Mouse (Mus musculus) neural tube, embryonic 12.5 days (tissue): ENCODE data around the gene Asl. TPM values are rescaled to one million over a fixed set of nuclear protein-coding genes. Genes with fewer than 3 reads are reported as not detected.
A peak's percentile ranks its signal among the peaks of the same experiment; 100 is the strongest.
"Not testable (repeated sequence)": the region's sequence is repeated elsewhere in the genome, so short reads cannot be mapped to it uniquely, and the experiment has no call there.

Source experiments
- ATAC-seq: fragments of 200-750 bp; cut with Nextera tagmentation; 2 replicates; pipeline ENCODE4 v1.8.0; 2017; ENCODE audit warnings: low read depth, mild to moderate bottlenecking, moderate TSS enrichment, moderate library complexity; ENCODE audit not compliant: low FRiP score
- H3K27ac ChIP-seq: fragments of 300-500 bp; sonication (generic); 2 replicates; pipeline ENCODE4 v1.5.1; 2016
- H3K27me3 ChIP-seq: fragments of 300-500 bp; sonication (generic); replicated peaks from 2 replicates; pipeline ENCODE4 v1.6.1; 2016; ENCODE audit warnings: mild to moderate bottlenecking
- H3K36me3 ChIP-seq: fragments of 300-500 bp; sonication (generic); 2 replicates; pipeline ENCODE4 v1.6.1; 2016; ENCODE audit warnings: mild to moderate bottlenecking
- H3K4me1 ChIP-seq: fragments of 300-500 bp; sonication (generic); 2 replicates; pipeline ENCODE4 v1.6.1; 2016
- H3K4me2 ChIP-seq: fragments of 300-500 bp; sonication (generic); replicated peaks from 2 replicates; pipeline ENCODE4 v1.6.1; 2016; ENCODE audit warnings: mild to moderate bottlenecking
- H3K4me3 ChIP-seq: fragments of 300-500 bp; sonication (generic); 2 replicates; pipeline ENCODE4 v1.5.1; 2016
- H3K9ac ChIP-seq: fragments of 300-500 bp; sonication (generic); 2 replicates; pipeline ENCODE4 v1.6.1; 2016; ENCODE audit warnings: mild to moderate bottlenecking
- H3K9me3 ChIP-seq: fragments of 300-500 bp; sonication (generic); 2 replicates; pipeline ENCODE4 v1.6.1; 2016; ENCODE audit warnings: mild to moderate bottlenecking
- WGBS: fragments of 180-500 bp; shearing (Covaris S2); methylation state at CpG from one replicate; pipeline ENCODE4 v1.1.7; 2016; 5-methylcytosine and 5-hydroxymethylcytosine counted together
- polyA plus RNA-seq: library from polyadenylated mRNA; unstranded; fragments of >200 nt; fragmentation: Nextera tagmentation; extraction: Ambion mirVana; gene quantifications from 2 replicates; pipeline ENCODE4 v1.2.1, GENCODE M21; 2016

Asl gene
- polyA plus RNA-seq, 1 experiment from 2014 or later = 37.2 TPM

- H3K36me3 ChIP-seq = peaks cover 83% of the 10 kb centered on the region
- ATAC-seq = no peak
- 93% methylated on average over 3 of the region's 3 CpGs for WGBS
- H3K27ac ChIP-seq = no peak overlapping the region
- no peak overlapping the region for H3K4me2 ChIP-seq
- no peaks in the 10 kb centered on the region for H3K4me1 ChIP-seq
- no peaks in the 10 kb centered on the region for H3K9me3 ChIP-seq
- H3K9ac ChIP-seq = no peak overlapping the region
- H3K27me3 ChIP-seq = no peaks in the 10 kb centered on the region
- no peak overlapping the region for H3K4me3 ChIP-seq
These were observed 14.7 kb upstream of the Asl start for GRCm38 (mm10) chr5:130043741-130044140.

GRCm38 (mm10) chr5:130041262-130041661, 12.2 kb upstream of the Asl start:
- no peak for ATAC-seq
- Histone ChIP-seq H3K9ac (no peak overlapping the region), H3K4me1 (no peaks in the 10 kb centered on the region), H3K27ac (no peak overlapping the region), H3K36me3 (peaks cover 80% of the 10 kb centered on the region), H3K27me3 (no peaks in the 10 kb centered on the region), H3K4me2 (no peak overlapping the region), H3K4me3 (no peak overlapping the region), H3K9me3 (no peaks in the 10 kb centered on the region)
- whole genome bisulfite sequencing = 88% methylated on average over 4 of the region's 4 CpGs

- H3K27ac ChIP-seq = no peak overlapping the region
- ATAC-seq = no peak
- H3K4me2 ChIP-seq = no peak overlapping the region
- WGBS = 97% methylated on average over 4 of the region's 4 CpGs
- H3K4me1 ChIP-seq = no peaks in the 10 kb centered on the region
- no peaks in the 10 kb centered on the region for H3K27me3 ChIP-seq
- no peak overlapping the region for H3K4me3 ChIP-seq
- no peaks in the 10 kb centered on the region for H3K9me3 ChIP-seq
- no peak overlapping the region for H3K9ac ChIP-seq
- peaks cover 78% of the 10 kb centered on the region for H3K36me3 ChIP-seq
These were observed 11.8 kb upstream of the Asl start for GRCm38 (mm10) chr5:130040797-130041196.

- no peak overlapping the region for H3K9ac ChIP-seq
- no peak overlapping the region for H3K4me2 ChIP-seq
- H3K9me3 ChIP-seq = no peaks in the 10 kb centered on the region
- H3K27me3 ChIP-seq = no peaks in the 10 kb centered on the region
- 66% methylated on average over 19 of the region's 19 CpGs for WGBS
- H3K36me3 ChIP-seq = peaks cover 58% of the 10 kb centered on the region
- H3K4me3 ChIP-seq = no peak overlapping the region
- H3K27ac ChIP-seq = no peak overlapping the region
- no peak for ATAC-seq
- no peaks in the 10 kb centered on the region for H3K4me1 ChIP-seq
These were observed 8.9 kb upstream of the Asl start for GRCm38 (mm10) chr5:130037752-130038455.

GRCm38 (mm10) chr5:130036300-130036699, 7.3 kb upstream of the Asl start:
- H3K27me3 ChIP-seq, ATAC-seq, H3K4me1 ChIP-seq, H3K27ac ChIP-seq, H3K9me3 ChIP-seq, H3K4me3 ChIP-seq, H3K9ac ChIP-seq, H3K4me2 ChIP-seq: not testable (repeated sequence)
- WGBS = 73% methylated on average over 2 of the region's 2 CpGs
- H3K36me3 ChIP-seq = peaks cover 43% of the 10 kb centered on the region

- Histone ChIP-seq H3K9ac (no peak overlapping the region), H3K36me3 (peaks cover 26% of the 10 kb centered on the region), H3K27me3 (no peaks in the 10 kb centered on the region), H3K27ac (no peak overlapping the region), H3K4me3 (no peak overlapping the region), H3K9me3 (no peaks in the 10 kb centered on the region), H3K4me1 (no peaks in the 10 kb centered on the region), H3K4me2 (no peak overlapping the region)
- ATAC-seq = no peak
- WGBS = 90% methylated on average over 2 of the region's 2 CpGs
These were observed 4.8 kb upstream of the Asl start for GRCm38 (mm10) chr5:130033869-130034268.

GRCm38 (mm10) chr5:130031410-130032390, 2.7 kb upstream of the Asl start:
- no peaks in the 10 kb centered on the region for H3K9me3 ChIP-seq
- no peak overlapping the region for H3K27ac ChIP-seq
- no peak overlapping the region for H3K4me2 ChIP-seq
- H3K36me3 ChIP-seq = peaks cover 10% of the 10 kb centered on the region; the same call in 1 of the 2 replicates
- 95% methylated on average over 19 of the region's 19 CpGs for WGBS
- H3K9ac ChIP-seq = no peak overlapping the region
- H3K4me3 ChIP-seq = no peak overlapping the region
- H3K4me1 ChIP-seq = no peaks in the 10 kb centered on the region
- ATAC-seq = no peak
- 0 out of 2 replicates have a peak, but pooled peaks cover 5% of the 10 kb centered on the region for H3K27me3 ChIP-seq

GRCm38 (mm10) chr5:130027696-130028095, 1.4 kb downstream of the Asl start:
- ATAC-seq = no peak
- 87% methylated on average over 7 of the region's 7 CpGs for WGBS
- Histone ChIP-seq H3K9ac (no peak overlapping the region), H3K36me3 (no peaks in the 10 kb centered on the region), H3K4me3 (no peak overlapping the region), H3K27ac (no peak overlapping the region), H3K4me2 (no peak overlapping the region), H3K27me3 (peaks cover 5% of the 10 kb centered on the region; the same call in 1 of the 2 replicates), H3K9me3 (no peaks in the 10 kb centered on the region), H3K4me1 (peaks cover 4% of the 10 kb centered on the region; the same call in 1 of the 2 replicates)

GRCm38 (mm10) chr5:130027134-130027533, 1.9 kb downstream of the Asl start:
- H3K4me3 ChIP-seq = no peak overlapping the region
- H3K4me2 ChIP-seq = no peak overlapping the region
- H3K9me3 ChIP-seq = no peaks in the 10 kb centered on the region
- ATAC-seq = no peak
- H3K9ac ChIP-seq = no peak overlapping the region
- peaks cover 4% of the 10 kb centered on the region; the same call in 1 of the 2 replicates for H3K4me1 ChIP-seq
- peaks cover 5% of the 10 kb centered on the region; the same call in 1 of the 2 replicates for H3K27me3 ChIP-seq
- WGBS = 77% methylated on average over 5 of the region's 5 CpGs
- H3K27ac ChIP-seq = no peak overlapping the region
- no peaks in the 10 kb centered on the region for H3K36me3 ChIP-seq

- H3K27me3 ChIP-seq = peaks cover 5% of the 10 kb centered on the region; the same call in 1 of the 2 replicates
- under 1% methylated on average over 32 of the region's 32 CpGs for WGBS
- H3K9ac ChIP-seq = peak overlapping the region; percentile 62
- H3K4me2 ChIP-seq = peak overlapping the region; percentile 88
- H3K9me3 ChIP-seq = no peaks in the 10 kb centered on the region
- peak overlapping the region; percentile 51 for H3K4me3 ChIP-seq
- H3K27ac ChIP-seq = no peak overlapping the region
- H3K36me3 ChIP-seq = no peaks in the 10 kb centered on the region
- ATAC-seq = peak; percentile 93
- H3K4me1 ChIP-seq = peaks cover 4% of the 10 kb centered on the region; the same call in 1 of the 2 replicates
These were observed 5.1 kb downstream of the Asl start for GRCm38 (mm10) chr5:130023767-130024539.

GRCm38 (mm10) chr5:130023067-130023766, 5.8 kb downstream of the Asl start:
- WGBS = 45% methylated on average over 12 of the region's 12 CpGs
- Histone ChIP-seq H3K9ac (0 out of 2 replicates have a peak overlapping the region, but pooled peaks have one; percentile 62), H3K36me3 (no peaks in the 10 kb centered on the region), H3K4me1 (peaks cover 4% of the 10 kb centered on the region; the same call in 1 of the 2 replicates), H3K4me3 (no peak overlapping the region), H3K4me2 (peak overlapping the region; percentile 88), H3K27ac (no peak overlapping the region), H3K27me3 (peaks cover 5% of the 10 kb centered on the region; the same call in 1 of the 2 replicates), H3K9me3 (no peaks in the 10 kb centered on the region)
- no peak for ATAC-seq
